Mouse (Mus musculus) heart, adult 10 weeks (tissue): ENCODE data around the gene Kctd19. TPM values are rescaled to one million over a fixed set of nuclear protein-coding genes. Genes with fewer than 3 reads are reported as not detected.

Experiments used
- polyA plus RNA-seq: library from polyadenylated mRNA; stranded (reverse); fragments of 350-450 nt; fragmentation: Illumina TruSeq; extraction: RNeasy Lipid Tissue Mini Kit (QIAGEN cat#74804); gene quantifications from one replicate; pipeline ENCODE4 v1.2.3, GENCODE M21; 2014; ENCODE audit warnings: low read depth, low replicate concordance

Kctd19 gene
- not detected for polyA plus RNA-seq

DNA sequence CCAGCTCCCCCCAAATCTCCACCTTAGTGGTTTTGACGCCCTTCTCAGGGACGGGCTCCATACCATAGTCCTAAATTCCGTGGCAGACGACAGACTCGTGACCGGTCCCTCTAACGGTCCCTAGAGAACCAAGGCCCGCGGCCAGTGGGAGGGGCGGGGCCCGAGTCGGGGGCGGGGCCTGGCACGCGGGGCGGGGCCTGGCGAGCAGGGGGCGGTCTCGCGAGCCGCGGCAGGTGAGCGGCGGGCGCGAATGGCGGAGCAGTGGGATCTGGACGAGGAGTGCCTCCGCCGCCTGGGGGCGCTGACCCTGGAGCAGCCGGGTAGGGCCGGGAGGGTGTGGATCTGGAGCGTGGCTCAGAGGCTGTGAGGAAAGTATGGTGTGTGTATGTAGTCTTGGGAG is at the start of gene Kctd19, which contains the start of gene Lrrc36:
Gene Kctd19 (minus strand): TSS at position 112 of the 400 bp plus-strand sequence.
Gene Lrrc36 (plus strand): TSS at position 181 of the 400 bp plus-strand sequence.

DNA sequence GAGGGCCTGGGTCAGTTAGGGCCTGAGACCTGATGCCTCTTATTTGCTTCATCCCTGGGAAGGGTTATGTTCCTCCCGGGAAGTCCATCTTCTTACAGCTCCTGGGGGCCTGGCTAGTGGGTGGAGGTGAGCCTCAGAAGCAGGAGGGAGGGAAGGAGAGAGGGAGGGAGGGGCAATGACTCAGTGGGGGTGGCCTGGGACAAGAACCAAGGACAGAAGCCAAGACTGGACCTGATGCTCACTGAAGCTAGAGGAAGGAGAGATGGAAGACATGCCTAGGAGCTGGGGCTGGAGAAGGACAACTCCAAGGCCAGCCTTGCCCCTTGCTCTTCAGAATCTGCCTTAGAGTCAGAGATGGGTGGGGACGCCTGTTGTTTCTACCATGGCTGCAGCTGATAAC is 40.3 kb downstream of the Kctd19 start, which contains the start of gene Plekhg4:
Gene Plekhg4 (plus strand): TSS at position 243 of the 400 bp plus-strand sequence.

DNA sequence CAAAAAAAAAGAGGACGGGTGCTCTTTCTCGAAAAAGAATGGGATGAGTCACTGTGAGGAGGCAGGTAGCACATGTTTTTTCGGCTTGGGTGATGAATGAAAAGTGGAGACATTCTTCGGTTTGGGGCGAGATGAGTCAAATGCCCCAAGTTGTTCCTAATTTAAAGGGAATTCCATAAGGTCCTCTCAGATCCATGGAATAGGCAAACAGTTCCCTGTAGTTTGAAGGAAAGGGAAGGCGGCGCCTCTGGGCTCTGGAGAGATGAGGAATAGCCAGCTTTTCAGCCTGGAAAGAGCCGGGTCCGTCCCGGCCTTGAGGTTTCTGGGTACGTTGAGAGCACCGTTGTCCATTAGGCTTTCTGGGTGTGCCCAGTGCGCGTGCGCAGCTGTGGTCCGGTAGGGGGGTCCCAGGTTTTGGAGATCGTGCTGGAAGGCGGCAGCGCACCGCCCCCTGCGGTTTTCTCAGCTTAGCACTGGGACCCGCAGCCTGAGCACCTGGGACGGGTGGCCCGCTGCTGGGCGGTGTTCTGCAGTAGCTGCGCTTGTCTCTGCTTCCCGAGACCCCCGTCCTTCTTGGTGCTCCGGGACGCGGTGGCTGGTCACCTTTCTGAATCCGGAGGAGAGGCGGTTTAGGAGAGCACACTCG is 64.7 kb downstream of the Kctd19 start, which contains the start of gene Slc9a5:
Gene Slc9a5 (plus strand): TSS at position 394 of the 646 bp plus-strand sequence.

DNA sequence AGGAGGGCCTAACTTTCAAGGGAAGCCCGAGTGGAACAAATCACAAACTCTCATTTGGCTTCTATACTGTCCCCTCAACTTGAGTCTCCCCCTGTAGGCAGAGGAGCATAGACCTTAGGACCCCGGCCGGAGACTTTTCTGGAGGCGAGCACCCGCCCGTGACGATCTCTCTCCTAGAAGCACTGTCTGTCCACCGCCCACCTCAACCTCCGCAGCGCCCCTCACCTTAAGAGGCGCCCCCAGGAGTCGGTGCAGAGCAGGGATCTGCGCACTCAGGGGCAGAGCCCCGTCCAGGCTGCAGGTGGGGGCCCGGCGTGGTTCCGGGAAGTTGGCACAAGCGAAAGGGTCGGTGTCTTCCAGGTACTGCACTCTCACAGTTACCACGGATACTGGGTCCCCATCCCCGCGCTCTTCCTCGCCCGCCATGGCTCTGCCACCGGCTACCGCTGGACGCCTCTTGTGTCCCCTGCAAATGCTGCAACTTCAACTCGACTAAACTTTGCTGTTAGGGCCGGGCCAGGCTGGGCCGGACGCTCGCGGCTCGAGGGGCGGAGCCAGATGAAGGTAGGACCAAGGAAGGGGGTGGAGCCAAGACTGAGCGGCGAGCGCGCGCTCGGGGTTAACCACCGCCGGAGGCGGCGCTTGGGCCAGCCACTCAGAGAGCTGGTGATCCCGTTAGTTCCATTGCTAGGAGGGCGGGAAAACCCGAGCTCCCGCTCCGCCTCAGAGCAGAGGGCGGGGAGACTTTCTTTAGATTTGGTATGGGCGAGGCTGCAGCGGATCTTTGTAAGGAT is 65.7 kb downstream of the Kctd19 start, which contains the start of gene Fhod1:
Gene Fhod1 (minus strand): TSS at position 526 of the 794 bp plus-strand sequence.

Other genes with a start within 250 kb of the Kctd19 start
- gene Cbfb, start 242.8 kb downstream of the Kctd19 start, polyA plus RNA-seq: 22.1 TPM
- 18.1 TPM for gene D230025D16Rik, start 188.4 kb downstream of the Kctd19 start, polyA plus RNA-seq
- 4.2 TPM for gene B3gnt9, start 158.3 kb downstream of the Kctd19 start, polyA plus RNA-seq
- 3.1 TPM for gene Tradd, start 148.9 kb downstream of the Kctd19 start, polyA plus RNA-seq
- gene Fbxl8, start 148.9 kb downstream of the Kctd19 start, polyA plus RNA-seq: 2.7 TPM
- gene Hsf4, start 143.7 kb downstream of the Kctd19 start, polyA plus RNA-seq: 5.8 TPM
- 30.7 TPM for gene Nol3, start 137.4 kb downstream of the Kctd19 start, polyA plus RNA-seq
- 2.0 TPM for gene 4931428F04Rik, start 123.6 kb downstream of the Kctd19 start, polyA plus RNA-seq
- gene Exoc3l, start 117.4 kb downstream of the Kctd19 start, polyA plus RNA-seq: 7.5 TPM
- gene E2f4, start 115.8 kb downstream of the Kctd19 start, polyA plus RNA-seq: 31.1 TPM
- gene Elmo3, start 107.9 kb downstream of the Kctd19 start, polyA plus RNA-seq: 1.9 TPM
- 0.60 TPM for gene Lrrc29, start 87.2 kb downstream of the Kctd19 start, polyA plus RNA-seq
- gene Tmem208, start 87.1 kb downstream of the Kctd19 start, polyA plus RNA-seq: 38.9 TPM
- gene Fhod1, start 65.5 kb downstream of the Kctd19 start, polyA plus RNA-seq: 8.3 TPM
- gene Slc9a5, start 64.7 kb downstream of the Kctd19 start, polyA plus RNA-seq: 0.92 TPM
- gene Plekhg4, start 40.2 kb downstream of the Kctd19 start, polyA plus RNA-seq: not detected
- gene Lrrc36, start 69 bp upstream of the Kctd19 start, polyA plus RNA-seq: 1.1 TPM
- 66.4 TPM for gene Tppp3, start 58.0 kb upstream of the Kctd19 start, polyA plus RNA-seq
- gene Zdhhc1, start 83.4 kb upstream of the Kctd19 start, polyA plus RNA-seq: 23.5 TPM
- not detected for gene Hsd11b2, start 105.3 kb upstream of the Kctd19 start, polyA plus RNA-seq
- gene Atp6v0d1, start 152.5 kb upstream of the Kctd19 start, polyA plus RNA-seq: 51.3 TPM
- gene Ripor1, start 191.8 kb upstream of the Kctd19 start, polyA plus RNA-seq: 39.6 TPM
- gene Ctcf, start 223.1 kb upstream of the Kctd19 start, polyA plus RNA-seq: 38.0 TPM
- not detected for gene Agrp, start 223.9 kb upstream of the Kctd19 start, polyA plus RNA-seq